In the genomic region with DNA sequence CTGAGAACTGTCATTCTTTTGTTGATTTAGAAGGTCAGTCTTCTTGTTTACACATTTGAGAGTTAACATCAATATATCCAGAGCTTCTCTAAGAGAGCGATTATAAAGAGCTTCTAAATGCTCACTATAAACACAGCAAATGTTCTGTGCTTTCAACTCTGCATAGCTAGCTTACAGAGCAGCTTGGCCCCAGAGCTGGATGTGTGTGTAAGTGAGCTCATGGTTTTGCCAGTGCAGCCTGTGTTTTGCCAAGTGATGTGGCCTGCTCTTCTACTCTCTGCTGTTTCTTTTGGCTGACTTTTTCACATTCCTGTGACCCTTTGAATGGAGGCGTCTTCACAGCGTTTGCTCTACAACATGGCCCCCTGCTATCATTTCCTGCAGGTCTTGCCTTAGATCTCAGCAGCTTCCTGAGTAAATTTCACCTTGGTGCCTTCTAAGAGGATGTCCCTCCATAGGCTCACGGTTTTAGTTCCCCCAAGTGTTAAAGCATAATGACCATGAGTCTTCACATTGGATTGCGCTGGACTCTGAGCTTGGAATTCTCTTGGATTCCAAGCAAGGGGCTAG, we compare ENCODE assay signal across 10 mouse cellular contexts.
DNase-seq lines count a peak whose midpoint lies in the region; ATAC-seq lines count a peak whose summit lies in the region.
"Had no signal": no experiment of that assay in that cellular context is flagged by ENCODE, and none has a peak within 500 bp of the region (broad histone marks: within the 10 kb centered on the region; RNA-seq: fewer than 3 reads in every experiment).

No protein-coding gene starts in this region.

- H3K36me3 ChIP-seq in heart, embryonic 15.5 days: no peaks in the 10 kb centered on the region
- H3K36me3 ChIP-seq in hindbrain, embryonic 11.5 days (ENCODE audit: control insufficient read depth, insufficient read depth, low read length): no peaks in the 10 kb centered on the region
- H3K36me3 ChIP-seq: forebrain, embryonic 10.5 days had no signal

- no peaks in the 10 kb centered on the region for H3K27me3 ChIP-seq in heart, embryonic 15.5 days
- H3K27me3 ChIP-seq in hindbrain, embryonic 11.5 days (ENCODE audit: control insufficient read depth, insufficient read depth, low read length): peaks cover 2% of the 10 kb centered on the region; the same call in 1 of the 2 replicates

- peak; percentile 14 for DNase-seq in lung, postnatal 10 days
- no peak for DNase-seq in lung, postnatal 25 days (ENCODE audit: low spot score)
- DNase-seq in embryo, embryonic 10 days (ENCODE audit: low spot score): peak; percentile 9
- DNase-seq in mesoderm, embryonic 11.5 days (ENCODE audit: low read depth, low spot score): peak; percentile 22
- no peak for DNase-seq in spleen, adult 12 weeks (ENCODE audit: low spot score)
- no peak for DNase-seq in hindbrain, embryonic 11.5 days (ENCODE audit: low spot score)
- DNase-seq: cerebellum, adult 8-10 months had no signal

- H3K4me1 ChIP-seq in heart, embryonic 15.5 days (replicated peaks): no peaks in the 10 kb centered on the region; the same call in 1 of the 2 replicates
- no peaks in the 10 kb centered on the region for H3K4me1 ChIP-seq in hindbrain, embryonic 11.5 days (replicated peaks; ENCODE audit: control insufficient read depth, insufficient read depth, low read length)
- H3K4me1 ChIP-seq: forebrain, embryonic 10.5 days had no signal

- H3K27ac ChIP-seq in heart, embryonic 15.5 days: 0 out of 2 replicates have a peak overlapping the region, but pooled peaks have one; percentile 20
- H3K27ac ChIP-seq in hindbrain, embryonic 11.5 days (ENCODE audit: low read depth, low read length): no peak overlapping the region
- H3K27ac ChIP-seq: forebrain, embryonic 10.5 days; liver, embryonic 14.5 days had no signal

- no peaks in the 10 kb centered on the region for H3K9me3 ChIP-seq in heart, embryonic 15.5 days (replicated peaks)
- H3K9me3 ChIP-seq in hindbrain, embryonic 11.5 days (ENCODE audit: control insufficient read depth, low read length): no peaks in the 10 kb centered on the region
- H3K9me3 ChIP-seq: forebrain, embryonic 10.5 days had no signal

- WGBS in heart, embryonic 15.5 days: 30% methylated on average over 5 of the region's 5 CpGs
- 46% methylated on average over 5 of the region's 5 CpGs for WGBS in hindbrain, embryonic 11.5 days

- no peak overlapping the region for H3K4me2 ChIP-seq in heart, embryonic 15.5 days
- no peak overlapping the region for H3K4me2 ChIP-seq in hindbrain, embryonic 11.5 days (replicated peaks; ENCODE audit: low read depth, low read length)

- no peak overlapping the region for H3K9ac ChIP-seq in heart, embryonic 15.5 days
- no peak overlapping the region for H3K9ac ChIP-seq in hindbrain, embryonic 11.5 days (ENCODE audit: low read depth, low read length)
- H3K9ac ChIP-seq: liver, embryonic 14.5 days had no signal

- no peak; the same call in 1 of the 2 replicates for ATAC-seq in heart, embryonic 15.5 days (replicated peaks; ENCODE audit: insufficient number of reproducible peaks, insufficient read depth, low FRiP score, low read depth)
- no peak for ATAC-seq in hindbrain, embryonic 11.5 days (ENCODE audit: low FRiP score)

- no peak overlapping the region for H3K4me3 ChIP-seq in heart, embryonic 15.5 days
- no peak overlapping the region for H3K4me3 ChIP-seq in hindbrain, embryonic 11.5 days (ENCODE audit: low read depth, low read length)
- H3K4me3 ChIP-seq: forebrain, embryonic 10.5 days had no signal

Comparison
In these comparisons a context has a peak if more than half of its experiments do, and no peak if none do; other contexts are left out.
1. DNase-seq: peak in lung, postnatal 10 days (single experiment), embryo, embryonic 10 days (single experiment) and mesoderm, embryonic 11.5 days (single experiment); none in lung, postnatal 25 days (single experiment), spleen, adult 12 weeks (single experiment) and hindbrain, embryonic 11.5 days (single experiment).